Mouse (Mus musculus) bone marrow, adult 2 months (tissue): ENCODE measurements around the gene Naglu. TPM values are rescaled to one million over a fixed set of nuclear protein-coding genes. Genes with fewer than 3 reads are reported as not detected.
A peak's percentile ranks its signal among the peaks of the same experiment; 100 is the strongest.

Experiments
- H3K27ac ChIP-seq: fragments of 200-500 bp; 2 replicates; pipeline ENCODE4 v1.5.1; 2012; ENCODE audit warnings: low read depth, mild to moderate bottlenecking, control low read depth, inconsistent platforms, low read length; ENCODE audit not compliant: control insufficient read depth, poor library complexity, insufficient read depth
- H3K4me1 ChIP-seq: fragments of 200-500 bp; 2 replicates; pipeline ENCODE4 v1.6.1; 2011; ENCODE audit warnings: low read length; ENCODE audit not compliant: control insufficient read depth, insufficient read depth
- H3K4me3 ChIP-seq: fragments of 200-500 bp; replicated peaks from 2 replicates; pipeline ENCODE3; 2011; ENCODE audit warnings: mild to moderate bottlenecking, low read depth, low read length, control low read depth; ENCODE audit not compliant: control insufficient read depth
- CTCF ChIP-seq: fragments of 200-500 bp; IDR thresholded peaks from 2 replicates; pipeline ENCODE4 v1.5.1; 2011; ENCODE audit warnings: low read length, control low read depth; ENCODE audit not compliant: control insufficient read depth, insufficient read depth
- POLR2A ChIP-seq: fragments of 200-500 bp; IDR thresholded peaks from 2 replicates; pipeline ENCODE4 v1.6.1; 2011; ENCODE audit warnings: low read depth, mild to moderate bottlenecking, control low read depth, low read length, borderline replicate concordance; ENCODE audit not compliant: control insufficient read depth
- WGBS: fragments of 180-500 bp; shearing (Covaris S2); methylation state at CpG from one replicate; pipeline ENCODE4 v1.1.7; 2018; 5-methylcytosine and 5-hydroxymethylcytosine counted together
- polyA plus RNA-seq: library from polyadenylated mRNA; stranded (reverse); fragments of >200 nt; gene quantifications from 2 replicates; pipeline ENCODE4 v1.2.4, GENCODE M21; 2011; ENCODE audit warnings: low replicate concordance; ENCODE audit not compliant: missing spikeins, insufficient read depth, insufficient read length

Naglu gene
- polyA plus RNA-seq, 1 experiment = 5.6 TPM

GRCm38 (mm10) chr11:101060126-101060525, 9.7 kb upstream of the Naglu start:
- TF ChIP-seq POLR2A (no peak), CTCF (no peak)
- Histone ChIP-seq H3K4me1 (peaks cover 15% of the 10 kb centered on the region), H3K4me3 (no peak overlapping the region), H3K27ac (peak overlapping the region; percentile 39; the same call in 1 of the 2 replicates)
- 40% methylated on average over 8 of the region's 8 CpGs for WGBS

- TF ChIP-seq POLR2A (no peak), CTCF (no peak)
- 90% methylated on average over 5 of the region's 5 CpGs for WGBS
- Histone ChIP-seq H3K27ac (no peak overlapping the region), H3K4me3 (no peak overlapping the region), H3K4me1 (peaks cover 15% of the 10 kb centered on the region)
Measured at GRCm38 (mm10) chr11:101061049-101061448, 8.8 kb upstream of the Naglu start.

- no peak for TF ChIP-seq CTCF
- 0 out of 2 replicates have a peak, but pooled peaks have one; percentile 25 for TF ChIP-seq POLR2A
- peaks cover 15% of the 10 kb centered on the region for H3K4me1 ChIP-seq
- H3K4me3 ChIP-seq = no peak overlapping the region
- WGBS = 47% methylated on average over 12 of the region's 12 CpGs
- peak overlapping the region; percentile 96 for H3K27ac ChIP-seq
Measured at GRCm38 (mm10) chr11:101062165-101062884, 7.5 kb upstream of the Naglu start.

GRCm38 (mm10) chr11:101062971-101063675, 6.7 kb upstream of the Naglu start:
- TF ChIP-seq POLR2A = no peak
- no peak for TF ChIP-seq CTCF
- H3K4me3 ChIP-seq = peak overlapping the region; percentile 8
- H3K27ac ChIP-seq = peak overlapping the region; percentile 96
- WGBS = 42% methylated on average over 14 of the region's 14 CpGs
- peaks cover 15% of the 10 kb centered on the region for H3K4me1 ChIP-seq

GRCm38 (mm10) chr11:101063676-101064327, 6.0 kb upstream of the Naglu start:
- Histone ChIP-seq H3K27ac (peak overlapping the region; percentile 96), H3K4me3 (peak overlapping the region; percentile 8), H3K4me1 (peaks cover 15% of the 10 kb centered on the region)
- TF ChIP-seq CTCF (no peak), POLR2A (peak; percentile 75; the same call in 1 of the 2 replicates)
- WGBS = 0% methylated on average over 12 of the region's 12 CpGs

GRCm38 (mm10) chr11:101064462-101064861, 5.3 kb upstream of the Naglu start:
- Histone ChIP-seq H3K4me3 (no peak overlapping the region), H3K27ac (peak overlapping the region; percentile 96), H3K4me1 (peaks cover 15% of the 10 kb centered on the region)
- TF ChIP-seq CTCF (no peak), POLR2A (no peak)
- WGBS = 70% methylated on average over 4 of the region's 4 CpGs

GRCm38 (mm10) chr11:101065002-101065401, 4.8 kb upstream of the Naglu start:
- TF ChIP-seq CTCF = no peak
- no peak for TF ChIP-seq POLR2A
- Histone ChIP-seq H3K4me1 (peaks cover 15% of the 10 kb centered on the region), H3K4me3 (no peak overlapping the region), H3K27ac (no peak overlapping the region)
- 74% methylated on average over 9 of the region's 9 CpGs for WGBS
